Mouse (Mus musculus) liver, embryonic 11.5 days (tissue): ENCODE measurements around the gene Ier5. TPM values are rescaled to one million over a fixed set of nuclear protein-coding genes. Genes with fewer than 3 reads are reported as not detected.
A peak's percentile ranks its signal among the peaks of the same experiment; 100 is the strongest.

Source experiments
- ATAC-seq: fragments of 200-750 bp; cut with Nextera tagmentation; replicated peaks from 2 replicates; pipeline ENCODE4 v1.8.0; 2017; ENCODE audit warnings: moderate number of reproducible peaks, mild to moderate bottlenecking, moderate TSS enrichment, moderate library complexity; ENCODE audit not compliant: low FRiP score
- DNase-seq: peaks from one replicate; pipeline ENCODE4 v3.0.0-alpha.2; 2017; ENCODE audit warnings: low spot score
- H3K27ac ChIP-seq: fragments of 300-500 bp; sonication (generic); 2 replicates; pipeline ENCODE4 v1.5.1; 2014; ENCODE audit warnings: mild to moderate bottlenecking, low read depth, low read length, control low read depth
- H3K27me3 ChIP-seq: fragments of 300-500 bp; sonication (generic); replicated peaks from 2 replicates; pipeline ENCODE4 v1.6.1; 2014; ENCODE audit warnings: low read length, mixed read lengths; ENCODE audit not compliant: control insufficient read depth, insufficient read depth
- H3K36me3 ChIP-seq: fragments of 300-500 bp; sonication (generic); 2 replicates; pipeline ENCODE4 v1.6.1; 2014; ENCODE audit warnings: mild to moderate bottlenecking, low read length, moderate library complexity, mixed read lengths; ENCODE audit not compliant: control insufficient read depth, insufficient read depth
- H3K4me1 ChIP-seq: fragments of 300-500 bp; sonication (generic); replicated peaks from 2 replicates; pipeline ENCODE4 v1.6.1; 2014; ENCODE audit warnings: low read length, mixed read lengths; ENCODE audit not compliant: control insufficient read depth, insufficient read depth
- H3K4me2 ChIP-seq: fragments of 300-500 bp; sonication (generic); 2 replicates; pipeline ENCODE4 v1.6.1; 2014; ENCODE audit warnings: mild to moderate bottlenecking, control low read depth, moderate library complexity
- H3K4me3 ChIP-seq: fragments of 300-500 bp; sonication (generic); 2 replicates; pipeline ENCODE4 v1.5.1; 2014; ENCODE audit warnings: low read depth, low read length, control low read depth
- H3K9ac ChIP-seq: fragments of 300-500 bp; sonication (generic); 2 replicates; pipeline ENCODE4 v1.6.1; 2014; ENCODE audit warnings: low read depth, low read length, control low read depth
- H3K9me3 ChIP-seq: fragments of 300-500 bp; sonication (generic); 2 replicates; pipeline ENCODE4 v1.6.1; 2016; ENCODE audit warnings: low read length, inconsistent platforms, mixed read lengths; ENCODE audit not compliant: control insufficient read depth
- WGBS: fragments of 180-500 bp; shearing (Covaris S2); extraction: QIAGEN DNeasy Blood & Tissue Kit; methylation state at CpG from one replicate; pipeline ENCODE4 v1.1.7; 2014; 5-methylcytosine and 5-hydroxymethylcytosine counted together
- polyA plus RNA-seq: library from polyadenylated mRNA; unstranded; fragments of >200 nt; fragmentation: Nextera tagmentation; extraction: Ambion mirVana; gene quantifications from 2 replicates; pipeline ENCODE4 v1.2.1, GENCODE M21; 2014

Ier5 gene
- polyA plus RNA-seq, 1 experiment from 2014 or later: 7.3 TPM

- peaks cover 19% of the 10 kb centered on the region for H3K4me1 ChIP-seq
- H3K9me3 ChIP-seq: no peaks in the 10 kb centered on the region
- DNase-seq: no peak
- no peak for ATAC-seq
- no peaks in the 10 kb centered on the region; the same call in 1 of the 2 replicates for H3K27me3 ChIP-seq
- no peak overlapping the region for H3K9ac ChIP-seq
- H3K4me3 ChIP-seq: no peak overlapping the region
- WGBS: 67% methylated on average over 9 of the region's 9 CpGs
- H3K36me3 ChIP-seq: no peaks in the 10 kb centered on the region
- no peak overlapping the region for H3K27ac ChIP-seq
- no peak overlapping the region for H3K4me2 ChIP-seq
Measured at GRCm38 (mm10) chr1:155050897-155051592, 48.4 kb downstream of the Ier5 start.

- ATAC-seq (peak; percentile 49), DNase-seq (no peak)
- Histone ChIP-seq H3K4me3 (no peak overlapping the region), H3K4me1 (peaks cover 18% of the 10 kb centered on the region), H3K27ac (no peak overlapping the region), H3K27me3 (no peaks in the 10 kb centered on the region; the same call in 1 of the 2 replicates), H3K4me2 (0 out of 2 replicates have a peak overlapping the region, but pooled peaks have one; percentile 18), H3K9me3 (no peaks in the 10 kb centered on the region), H3K9ac (no peak overlapping the region), H3K36me3 (no peaks in the 10 kb centered on the region)
- WGBS: 36% methylated on average over 5 of the region's 5 CpGs
Measured at GRCm38 (mm10) chr1:155050174-155050573, 49.3 kb downstream of the Ier5 start.

DNA sequence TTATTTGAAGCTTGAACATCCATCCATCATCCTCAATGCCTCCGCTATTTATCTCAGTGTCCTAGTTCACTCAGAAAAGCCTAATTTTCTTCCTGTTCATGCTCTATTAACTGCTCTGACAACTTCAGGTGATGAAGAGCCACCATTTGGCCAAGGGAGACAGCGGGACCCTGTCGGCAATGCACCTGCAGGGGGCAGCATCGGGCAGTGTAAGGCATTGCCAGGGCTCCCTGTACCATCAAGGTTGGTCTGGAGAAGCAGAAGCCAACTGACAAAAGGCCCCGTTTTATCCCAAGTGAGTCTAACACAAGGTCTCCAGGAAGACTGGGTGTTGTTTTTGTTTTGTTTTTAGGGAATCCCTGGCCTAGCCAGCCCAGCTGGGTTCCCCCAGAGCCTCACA, 50.5 kb downstream of the Ier5 start:
- H3K27ac ChIP-seq: no peak overlapping the region
- no peak overlapping the region for H3K4me2 ChIP-seq
- DNase-seq (peak; percentile 84), ATAC-seq (peak; percentile 79)
- H3K36me3 ChIP-seq: no peaks in the 10 kb centered on the region
- H3K4me3 ChIP-seq: no peak overlapping the region
- no peak overlapping the region for H3K9ac ChIP-seq
- peaks cover 14% of the 10 kb centered on the region for H3K4me1 ChIP-seq
- H3K9me3 ChIP-seq: no peaks in the 10 kb centered on the region
- H3K27me3 ChIP-seq: no peaks in the 10 kb centered on the region; the same call in 1 of the 2 replicates
- WGBS: 5% methylated on average over 5 of the region's 5 CpGs

Other genes starting within 250 kb of the Ier5 start
- gene Cacna1e, start 215.1 kb downstream of the Ier5 start, polyA plus RNA-seq: 0.12 and 0.47 TPM in 2 replicates
- 0.81 and 1.2 TPM in 2 replicates for gene Mr1, start 47.2 kb upstream of the Ier5 start, polyA plus RNA-seq
- 36.0 and 36.9 TPM in 2 replicates for gene Stx6, start 59.1 kb upstream of the Ier5 start, polyA plus RNA-seq
- gene BC034090, start 144.8 kb upstream of the Ier5 start, polyA plus RNA-seq: 0.86 and 1.8 TPM in 2 replicates